Mouse (Mus musculus): ENCODE measurements at regions not wholly inside any gene's neighbourhood (a gene's known extent, or its start where the extent isn't known, plus 50 kb on each side); places are given as distances from the start of the nearest gene placed in this dataset.

GRCm38 (mm10) chr10:96848496-96848895 lies 231.7 kb downstream of the Btg1 start:
- POLR2A ChIA-PET, result interaction anchor here (0.7 kb wide), 1 partner anchor 148 kb away, joined by 5 read pairs; no protein-coding TSS in a partner anchor
- CTCF ChIA-PET, result interaction anchor here (0.8 kb wide), 1 partner anchor 32 kb away, joined by 3 read pairs; no protein-coding TSS in a partner anchor
- no peaks in the 10 kb centered on the region for H3K27me3 ChIP-seq
- ATAC-seq, result no peak
- no peak for TF ChIP-seq CTCF (IDR thresholded peaks at IDR 0.05)
- in situ Hi-C loops (cut with MboI; ENCODE audit: low pct_unique_long_range_greater_than_20kb), result no loop called here
- no peak for DNase-seq (ENCODE audit: low read depth, low spot score)

- in situ Hi-C loops (cut with MboI; ENCODE audit: low pct_unique_long_range_greater_than_20kb), result no loop called here
- POLR2A ChIA-PET, result no interaction called here
- DNase-seq (ENCODE audit: low read depth, low spot score) (no peak), ATAC-seq (no peak)
- CTCF ChIA-PET, result no interaction called here
- TF ChIP-seq CTCF (IDR thresholded peaks at IDR 0.05), result no peak
- H3K27me3 ChIP-seq, result no peaks in the 10 kb centered on the region
Observed at GRCm38 (mm10) chr10:96860366-96860765, 243.6 kb downstream of the Btg1 start.

DNA sequence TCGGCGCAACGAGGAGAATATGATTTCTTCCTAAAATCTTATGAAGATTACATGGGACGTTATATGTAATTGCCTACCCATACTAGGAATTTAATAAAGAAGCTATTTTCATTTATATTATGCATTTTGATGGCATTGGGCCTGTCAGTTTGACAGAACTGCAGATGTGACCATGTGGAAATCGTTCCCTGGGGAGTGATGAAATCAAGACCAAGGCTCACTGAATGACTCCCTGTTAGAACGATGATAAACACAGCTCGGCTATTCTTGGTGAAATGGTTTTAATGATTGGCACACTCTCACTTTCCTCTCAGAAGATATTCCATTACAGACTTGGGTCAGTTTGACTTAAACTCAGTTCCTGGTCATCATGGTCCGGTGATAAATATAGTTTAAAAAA lies 246.4 kb downstream of the Btg1 start:
- no peaks in the 10 kb centered on the region for H3K27me3 ChIP-seq
- no peak for TF ChIP-seq CTCF (IDR thresholded peaks at IDR 0.05)
- no peak for ATAC-seq
- CTCF ChIA-PET, result interaction anchor here (0.7 kb wide), 1 partner anchor 10 kb away, joined by 4 read pairs; no protein-coding TSS in a partner anchor
- in situ Hi-C loops (cut with MboI; ENCODE audit: low pct_unique_long_range_greater_than_20kb), result no loop called here
- DNase-seq (ENCODE audit: low read depth, low spot score), result no peak
- POLR2A ChIA-PET, result interaction anchor here (1.2 kb wide), 1 partner anchor 12 kb away, joined by 3 read pairs; no protein-coding TSS in a partner anchor

- no peaks in the 10 kb centered on the region for H3K27me3 ChIP-seq
- POLR2A ChIA-PET, result no interaction called here
- TF ChIP-seq CTCF (IDR thresholded peaks at IDR 0.05), result no peak
- CTCF ChIA-PET, result no interaction called here
- DNase-seq (ENCODE audit: low read depth, low spot score), result no peak
- ATAC-seq, result no peak
- in situ Hi-C loops (cut with MboI; ENCODE audit: low pct_unique_long_range_greater_than_20kb), result no loop called here
Observed at GRCm38 (mm10) chr10:96866468-96866867, 249.7 kb downstream of the Btg1 start.

DNA sequence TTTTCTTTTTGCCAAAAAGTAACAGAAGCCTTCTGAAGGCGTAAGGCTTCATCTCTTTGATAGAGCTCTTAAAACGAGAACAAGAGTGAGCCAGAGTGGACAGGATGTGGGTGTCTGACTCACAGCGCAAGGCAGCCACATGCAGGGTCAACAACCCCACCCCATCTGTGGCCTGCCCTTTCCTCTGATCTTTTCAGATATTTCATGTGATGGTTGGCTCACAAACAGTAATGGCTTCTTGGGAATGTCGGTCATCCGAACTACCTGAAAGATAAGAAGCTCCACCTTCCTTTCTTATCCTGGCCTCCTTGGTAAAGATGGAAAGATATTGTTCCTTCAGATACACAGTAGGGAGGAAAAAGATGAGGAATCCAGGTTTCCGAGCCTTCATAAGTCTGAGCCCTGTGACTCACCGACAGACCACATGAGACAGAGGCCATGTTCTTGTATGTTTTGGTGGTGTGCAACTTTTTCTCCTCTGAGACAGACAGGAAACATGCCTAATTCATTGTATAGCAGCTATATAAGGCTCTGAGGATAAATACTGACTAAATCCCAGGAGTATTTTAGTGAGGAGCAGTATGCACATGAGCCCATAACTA lies 254.9 kb downstream of the Btg1 start:
- ChIA-PET CTCF (interaction anchor here (1.5 kb wide), 2 partner anchors 13 to 41 kb away, joined by 4 to 7 read pairs; no protein-coding TSS in a partner anchor), POLR2A (no interaction called here)
- ATAC-seq, result no peak
- H3K27me3 ChIP-seq, result no peaks in the 10 kb centered on the region
- no peak for TF ChIP-seq CTCF (IDR thresholded peaks at IDR 0.05)
- DNase-seq (ENCODE audit: low read depth, low spot score), result no peak
- in situ Hi-C loops (cut with MboI; ENCODE audit: low pct_unique_long_range_greater_than_20kb), result no loop called here

DNA sequence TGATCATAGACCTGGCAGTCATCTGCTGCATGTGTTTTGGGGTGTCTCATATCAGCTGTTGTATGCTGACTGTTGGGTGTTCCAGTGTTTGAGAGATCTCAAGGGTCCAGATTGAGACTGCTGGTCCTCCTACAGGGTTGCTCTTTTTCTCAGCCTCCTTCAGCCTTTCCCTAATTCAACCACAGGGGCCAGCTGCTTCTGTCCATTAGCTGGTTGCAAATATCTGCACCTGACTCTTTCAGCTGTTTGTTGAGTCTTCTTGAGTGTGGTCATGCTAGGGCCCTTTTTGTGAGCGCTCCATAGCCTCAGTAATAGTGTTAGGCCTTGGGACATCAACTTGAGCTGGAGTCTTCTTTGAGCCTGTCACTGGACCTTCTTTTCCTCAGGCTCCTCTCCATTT lies 257.8 kb downstream of the Btg1 start:
- no peaks in the 10 kb centered on the region for H3K27me3 ChIP-seq
- ATAC-seq, result no peak
- DNase-seq (ENCODE audit: low read depth, low spot score), result no peak
- in situ Hi-C loops (cut with MboI; ENCODE audit: low pct_unique_long_range_greater_than_20kb), result no loop called here
- CTCF ChIA-PET, result no interaction called here
- TF ChIP-seq CTCF (IDR thresholded peaks at IDR 0.05), result no peak
- POLR2A ChIA-PET, result no interaction called here

- TF ChIP-seq CTCF (IDR thresholded peaks at IDR 0.05), result no peak
- in situ Hi-C loops (cut with MboI; ENCODE audit: low pct_unique_long_range_greater_than_20kb), result no loop called here
- ChIA-PET POLR2A (no interaction called here), CTCF (interaction anchor here (1.7 kb wide), 1 partner anchor 9 kb away, joined by 6 read pairs; no protein-coding TSS in a partner anchor)
- no peaks in the 10 kb centered on the region for H3K27me3 ChIP-seq
- ATAC-seq (no peak), DNase-seq (ENCODE audit: low read depth, low spot score) (no peak)
Observed at GRCm38 (mm10) chr10:96875676-96876075, 258.9 kb downstream of the Btg1 start.

- ATAC-seq, result no peak
- in situ Hi-C loops (cut with MboI; ENCODE audit: low pct_unique_long_range_greater_than_20kb), result no loop called here
- no peaks in the 10 kb centered on the region for H3K27me3 ChIP-seq
- ChIA-PET POLR2A (no interaction called here), CTCF (no interaction called here)
- DNase-seq (ENCODE audit: low read depth, low spot score), result no peak
- TF ChIP-seq CTCF (IDR thresholded peaks at IDR 0.05), result no peak
Observed at GRCm38 (mm10) chr10:96879425-96879824, 262.6 kb downstream of the Btg1 start.

DNA sequence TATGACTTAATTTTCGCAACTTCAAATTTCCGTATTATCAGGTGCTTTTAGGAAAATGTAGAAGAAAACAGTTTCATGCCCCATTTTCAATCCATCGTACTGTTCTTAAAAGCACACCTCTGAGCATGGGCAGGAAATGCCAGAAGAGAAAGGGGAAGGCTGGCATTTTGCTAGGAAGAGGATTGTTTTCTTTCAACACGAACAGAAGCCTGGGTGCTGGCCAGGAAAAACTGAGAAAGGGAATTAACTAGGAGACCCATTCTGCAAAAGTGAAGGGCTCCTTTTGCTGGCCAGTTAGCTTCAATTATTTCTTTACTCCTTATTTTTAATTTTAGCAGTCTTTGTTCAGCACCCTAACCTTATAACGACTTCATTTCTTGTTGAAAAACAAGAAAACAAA lies 264.0 kb downstream of the Btg1 start:
- ChIA-PET CTCF (no interaction called here), POLR2A (no interaction called here)
- DNase-seq (ENCODE audit: low read depth, low spot score), result no peak
- no peaks in the 10 kb centered on the region for H3K27me3 ChIP-seq
- ATAC-seq, result no peak
- TF ChIP-seq CTCF (IDR thresholded peaks at IDR 0.05), result no peak
- in situ Hi-C loops (cut with MboI; ENCODE audit: low pct_unique_long_range_greater_than_20kb), result no loop called here

DNA sequence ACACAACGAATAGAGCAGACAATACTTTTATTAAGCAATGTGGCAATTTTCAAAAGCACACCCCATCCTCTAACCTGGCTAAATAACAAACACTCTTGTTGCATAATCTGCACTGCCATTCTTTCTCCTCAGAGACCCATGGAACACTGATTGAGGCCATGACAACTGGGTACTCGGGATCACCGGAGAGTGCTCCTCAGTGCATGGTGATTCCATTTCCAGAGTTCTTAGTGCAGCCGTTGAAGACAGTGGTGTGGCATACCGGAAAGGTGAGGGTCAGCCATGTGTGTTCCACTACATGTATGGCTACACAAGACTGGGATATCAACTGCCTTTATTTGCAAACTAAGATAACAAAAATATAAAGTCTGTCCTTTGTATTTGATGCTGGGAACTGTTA lies 264.4 kb downstream of the Btg1 start:
- no peak for TF ChIP-seq CTCF (IDR thresholded peaks at IDR 0.05)
- DNase-seq (ENCODE audit: low read depth, low spot score), result no peak
- H3K27me3 ChIP-seq, result no peaks in the 10 kb centered on the region
- in situ Hi-C loops (cut with MboI; ENCODE audit: low pct_unique_long_range_greater_than_20kb), result no loop called here
- no peak for ATAC-seq
- ChIA-PET CTCF (no interaction called here), POLR2A (no interaction called here)

GRCm38 (mm10) chr10:96881660-96882059 lies 264.9 kb downstream of the Btg1 start:
- ATAC-seq (no peak), DNase-seq (ENCODE audit: low read depth, low spot score) (no peak)
- in situ Hi-C loops (cut with MboI; ENCODE audit: low pct_unique_long_range_greater_than_20kb), result no loop called here
- no peak for TF ChIP-seq CTCF (IDR thresholded peaks at IDR 0.05)
- POLR2A ChIA-PET, result no interaction called here
- CTCF ChIA-PET, result no interaction called here
- H3K27me3 ChIP-seq, result no peaks in the 10 kb centered on the region

- no peak for DNase-seq (ENCODE audit: low read depth, low spot score)
- no peak for TF ChIP-seq CTCF (IDR thresholded peaks at IDR 0.05)
- in situ Hi-C loops (cut with MboI; ENCODE audit: low pct_unique_long_range_greater_than_20kb), result no loop called here
- ATAC-seq, result no peak
- ChIA-PET CTCF (interaction anchor here (1.1 to 1.3 kb wide), 3 partner anchors 12 to 45 kb away, joined by 3 to 4 read pairs (median 3); no protein-coding TSS in a partner anchor), POLR2A (no interaction called here)
- no peaks in the 10 kb centered on the region for H3K27me3 ChIP-seq
Observed at GRCm38 (mm10) chr10:96901150-96901549, 284.3 kb downstream of the Btg1 start.

Data from Patski (cell line).